Mouse (Mus musculus) adrenal gland, adult 2 months (tissue): ENCODE measurements around the gene 1700018G05Rik. TPM values are rescaled to one million over a fixed set of nuclear protein-coding genes. Genes with fewer than 3 reads are reported as not detected.
"Not testable (repeated sequence)": the region's sequence is repeated elsewhere in the genome, so short reads cannot be mapped to it uniquely, and the experiment has no call there.

Source experiments
- DNase-seq: peaks from one replicate; pipeline ENCODE4 v3.0.0; 2021
- long read RNA-seq: library from polyadenylated mRNA; stranded (forward); transcript quantifications from one replicate; pipeline ENCODE4 v2.0.0, GENCODE M21; 2021
- polyA plus RNA-seq: library from polyadenylated mRNA; depleted of rRNA; stranded (reverse); fragments of >200 nt; gene quantifications from 2 replicates; pipeline ENCODE4 v1.2.3, GENCODE M21; 2012; rRNA removed
- total RNA-seq, 2 experiments: library from RNA; stranded (reverse); gene quantifications; 2 replicates each; pipeline ENCODE4 v1.2.3; 2021

1700018G05Rik gene
- not detected for total RNA-seq
- not detected in 2 replicates for polyA plus RNA-seq
- long read RNA-seq = 0 reads

DNA sequence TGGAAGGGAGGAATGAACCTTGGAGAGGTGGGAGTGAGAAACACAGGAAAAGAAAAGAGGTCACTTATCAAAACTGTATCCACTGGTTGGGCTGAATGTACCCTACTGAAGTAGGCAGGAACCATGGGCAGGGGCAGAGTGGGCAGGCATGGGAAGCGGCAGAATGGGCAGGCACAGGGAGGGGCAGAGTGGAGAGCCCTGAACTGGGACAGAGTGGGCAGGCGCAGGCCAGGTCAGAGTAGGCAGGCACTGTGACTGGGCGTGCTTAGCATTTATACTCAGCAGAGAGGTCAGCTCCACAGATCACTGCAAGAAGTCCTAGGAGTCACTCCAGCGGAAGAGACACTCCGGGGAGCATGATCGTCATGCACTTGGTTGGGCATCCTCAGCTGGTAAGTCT, at the start of gene 1700018G05Rik:
TSS of gene 1700018G05Rik (plus strand) at position 301 of the 400 bp plus-strand sequence.
- DNase-seq = not testable (repeated sequence)

GRCm38 (mm10) chrX:102908587-102908986, 19.6 kb upstream of the 1700018G05Rik start, which contains the start of the genes Dmrtc1a and 1700011M02Rik:
Gene Dmrtc1a (minus strand): TSS chrX:102908687.
Gene 1700011M02Rik (plus strand): TSS chrX:102908905.
- DNase-seq = not testable (repeated sequence)

DNA sequence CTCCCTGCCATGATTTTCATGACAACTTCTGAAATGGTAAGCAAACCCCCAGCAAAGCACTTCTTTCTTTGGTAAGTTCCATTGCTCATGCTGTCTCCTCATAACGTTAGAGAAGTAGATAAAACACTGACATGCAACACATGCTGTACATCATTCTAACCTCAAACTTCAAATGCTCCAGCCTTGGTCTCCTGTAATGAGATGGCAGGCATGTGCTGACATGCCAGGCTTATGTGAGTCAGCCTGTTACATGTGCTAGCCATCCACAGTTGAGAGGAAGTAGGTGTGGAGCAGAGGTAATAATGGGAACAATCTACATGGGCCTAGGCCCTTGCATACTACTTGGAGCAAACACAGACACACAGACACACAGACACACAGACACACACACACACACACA, 13.3 kb upstream of the 1700018G05Rik start:
- DNase-seq = not testable (repeated sequence)

DNA sequence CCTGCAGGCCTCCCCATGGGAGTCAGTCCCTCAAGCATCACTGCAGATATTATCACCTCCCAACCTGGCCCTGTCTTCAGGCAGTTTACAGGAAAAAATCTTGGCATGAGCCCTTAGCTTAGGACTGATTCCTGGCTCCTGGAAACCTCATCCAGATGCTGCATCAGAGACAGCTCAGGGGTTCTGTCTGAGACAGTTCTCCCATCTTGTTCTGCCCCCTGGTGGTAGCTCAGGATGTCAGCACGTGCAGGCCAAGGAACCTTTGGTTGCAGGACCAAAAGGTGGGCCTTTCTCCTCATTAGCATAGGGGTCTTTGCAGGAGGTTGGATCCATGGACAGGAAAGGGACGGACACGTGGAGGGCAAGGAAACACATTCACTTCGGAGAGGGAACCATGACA, 1.5 kb upstream of the 1700018G05Rik start:
- not testable (repeated sequence) for DNase-seq

- no peak for DNase-seq
Measured at GRCm38 (mm10) chrX:102932992-102933570, 4.9 kb downstream of the 1700018G05Rik start.

DNA sequence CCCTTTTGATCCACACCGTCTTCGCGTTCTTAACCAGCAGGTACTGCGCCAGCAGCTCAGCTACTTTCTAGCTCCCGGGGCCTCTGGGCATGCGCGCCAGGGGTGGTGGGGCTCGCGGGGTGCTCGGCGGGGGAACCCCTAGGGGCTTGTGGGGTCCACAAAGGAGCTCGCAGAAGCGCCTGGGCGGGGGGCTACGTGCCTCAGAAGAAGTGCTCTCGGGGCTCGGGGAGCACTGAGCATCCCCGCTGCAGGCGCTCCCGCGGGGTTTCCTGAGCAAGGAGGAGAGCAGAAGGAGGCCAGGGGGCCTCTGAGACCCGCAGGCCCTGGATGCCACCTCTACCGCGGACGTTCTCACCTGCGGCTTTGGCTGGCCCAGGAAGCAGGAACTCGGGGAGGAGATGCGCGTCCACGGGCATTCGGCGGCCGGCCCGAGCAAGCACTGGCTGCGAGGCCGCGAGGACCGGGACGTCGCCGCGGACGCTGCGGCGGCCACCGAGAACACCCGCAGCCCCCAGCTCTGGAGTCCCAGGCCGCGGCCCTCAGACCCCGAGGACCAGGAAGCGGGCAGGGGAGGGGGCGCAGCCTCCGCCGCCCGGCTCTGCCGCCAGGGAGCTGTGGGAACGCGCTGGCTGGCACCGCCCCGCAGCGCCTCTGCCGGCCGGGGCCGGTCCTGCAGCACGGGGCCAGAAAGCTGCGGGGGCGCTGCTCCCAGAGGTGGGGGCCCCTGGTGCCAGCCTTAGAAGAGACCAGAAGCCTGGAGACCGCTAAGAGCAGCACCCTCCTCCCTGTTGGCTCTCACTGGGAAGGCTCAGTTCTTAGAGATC, 5.6 kb downstream of the 1700018G05Rik start:
- peak; percentile 49 for DNase-seq

DNA sequence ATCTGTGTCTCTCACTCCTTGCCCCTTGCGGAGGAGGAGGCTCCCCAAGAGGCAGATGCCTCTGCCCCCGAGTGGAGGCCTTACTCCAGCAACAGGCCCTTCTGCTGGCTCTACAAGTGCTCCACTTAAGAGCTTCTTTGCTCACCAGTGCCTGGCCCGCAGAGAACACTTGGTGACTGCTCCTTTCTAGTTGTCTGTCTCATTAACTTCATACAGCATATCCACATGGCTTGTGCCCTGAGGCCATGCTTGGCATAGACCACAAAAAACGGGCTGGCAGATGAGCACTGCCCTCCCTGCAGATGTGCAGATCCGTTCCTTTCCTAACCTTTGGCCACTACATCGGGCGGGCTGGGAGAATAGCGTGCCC, 6.2 kb downstream of the 1700018G05Rik start:
- DNase-seq = no peak

DNA sequence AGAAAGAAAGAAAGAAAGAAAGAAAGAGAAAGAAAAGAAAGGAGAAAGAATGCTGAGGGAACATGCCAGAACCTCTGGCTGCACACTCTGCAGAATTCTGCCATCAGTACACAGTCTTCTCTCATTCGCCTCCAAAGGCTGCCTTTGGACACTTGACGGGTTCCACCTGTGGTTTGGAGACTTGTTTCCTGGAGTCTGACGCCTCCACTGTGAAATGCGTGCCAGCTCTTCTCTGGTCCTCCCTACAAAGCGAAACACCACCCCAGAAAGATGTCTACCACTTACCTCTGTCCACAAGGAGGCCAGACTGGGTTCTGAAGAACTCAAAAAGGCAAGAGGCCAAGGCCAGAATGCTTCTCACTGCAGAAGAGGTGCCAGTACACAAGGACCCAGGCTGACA, 8.6 kb downstream of the 1700018G05Rik start:
- no peak for DNase-seq

DNA sequence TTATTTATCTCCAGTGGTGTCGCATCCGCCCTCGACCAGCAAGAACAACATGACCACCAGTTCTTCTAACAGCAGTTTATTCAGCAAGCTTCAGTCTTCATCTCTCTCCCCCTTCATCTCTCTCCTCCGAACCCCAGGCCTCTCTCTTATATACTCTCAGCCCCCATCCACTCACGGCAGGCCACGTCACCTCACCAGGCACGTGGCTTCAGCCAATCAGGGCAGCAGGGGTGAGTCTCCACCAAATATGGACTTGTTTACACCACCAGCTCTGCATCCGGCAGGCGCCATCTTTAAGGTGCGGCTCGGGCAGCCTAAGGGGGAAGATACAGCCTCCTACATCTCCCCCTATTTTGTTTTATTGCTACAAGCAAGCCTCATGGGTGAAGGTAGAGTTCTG, 22.0 kb downstream of the 1700018G05Rik start:
- DNase-seq = not testable (repeated sequence)

DNA sequence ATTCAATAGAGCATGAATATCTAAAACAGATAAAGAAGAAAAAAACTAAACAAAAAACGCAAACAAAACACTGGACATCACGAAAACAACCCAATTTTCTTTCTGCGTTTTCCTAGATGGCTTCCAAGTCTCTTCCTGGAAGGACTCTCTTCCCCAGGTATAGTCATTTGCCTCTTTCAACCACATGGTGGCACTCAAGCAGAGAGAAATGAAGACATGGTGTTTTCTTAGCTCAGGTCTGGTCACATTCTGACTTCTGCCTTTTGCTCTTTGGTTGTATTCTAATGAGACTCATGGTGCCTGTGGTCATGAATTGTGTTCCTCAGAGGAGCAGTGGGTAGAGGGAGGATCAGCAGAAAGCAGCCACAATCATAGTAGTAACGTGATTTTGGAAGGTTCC, 30.7 kb downstream of the 1700018G05Rik start:
- DNase-seq = peak; percentile 10

GRCm38 (mm10) chrX:102960581-102960980, 32.4 kb downstream of the 1700018G05Rik start:
- no peak for DNase-seq

Other genes starting within 250 kb of the 1700018G05Rik start
- not detected for gene Gm3880, start 241.4 kb upstream of the 1700018G05Rik start, total RNA-seq
- gene Gm3880, start 241.4 kb upstream of the 1700018G05Rik start, polyA plus RNA-seq = not detected in 2 replicates
- gene Gm9112, start 220.7 kb upstream of the 1700018G05Rik start, total RNA-seq = not detected
- gene Gm9112, start 220.7 kb upstream of the 1700018G05Rik start, polyA plus RNA-seq = not detected in 2 replicates
- gene Dmrtc1b, start 220.5 kb upstream of the 1700018G05Rik start, total RNA-seq = not detected
- not detected in 2 replicates for gene Dmrtc1b, start 220.5 kb upstream of the 1700018G05Rik start, polyA plus RNA-seq
- gene Dmrtc1c1, start 125.4 kb upstream of the 1700018G05Rik start, total RNA-seq = not detected
- not detected in 2 replicates for gene Dmrtc1c1, start 125.4 kb upstream of the 1700018G05Rik start, polyA plus RNA-seq
- gene Dmrtc1c2, start 73.8 kb upstream of the 1700018G05Rik start, total RNA-seq = not detected
- not detected in 2 replicates for gene Dmrtc1c2, start 73.8 kb upstream of the 1700018G05Rik start, polyA plus RNA-seq
- not detected for gene 1700031F05Rik, start 60.4 kb upstream of the 1700018G05Rik start, total RNA-seq
- gene 1700031F05Rik, start 60.4 kb upstream of the 1700018G05Rik start, polyA plus RNA-seq = not detected in 2 replicates
- gene Dmrtc1a, start 19.7 kb upstream of the 1700018G05Rik start, total RNA-seq = not detected
- 0.40 and 0.89 TPM in 2 replicates for gene Dmrtc1a, start 19.7 kb upstream of the 1700018G05Rik start, polyA plus RNA-seq
- not detected for gene 1700011M02Rik, start 19.5 kb upstream of the 1700018G05Rik start, total RNA-seq
- gene 1700011M02Rik, start 19.5 kb upstream of the 1700018G05Rik start, polyA plus RNA-seq = not detected in 2 replicates